In genomic region chr11:62277086-62277485, GRCm38 (mm10) we compare ENCODE assay signal across 16 mouse cellular contexts.
"Had no signal": no experiment of that assay in that cellular context is flagged by ENCODE, and none has a peak within 500 bp of the region (broad histone marks: within the 10 kb centered on the region; RNA-seq: fewer than 3 reads in every experiment).

No protein-coding gene starts in this region.

- H3K27me3 ChIP-seq: midbrain, embryonic 13.5 days; midbrain, embryonic 15.5 days; neural tube, embryonic 13.5 days; neural tube, embryonic 15.5 days had no signal

- H3K9me3 ChIP-seq: midbrain, embryonic 10.5 days; midbrain, embryonic 13.5 days; midbrain, embryonic 15.5 days; neural tube, embryonic 13.5 days; neural tube, embryonic 15.5 days had no signal

- DNase-seq: lung, adult 2 months; retina, postnatal 1 day; right cerebral cortex, adult 18-20 months; right cerebral cortex, postnatal 25 days; right cerebral cortex, postnatal 4 days; spleen, adult 18-20 months; thymus, adult 18-20 months; thymus, postnatal 14 days; thymus, postnatal 36 days had no signal

- H3K36me3 ChIP-seq: midbrain, embryonic 10.5 days; midbrain, embryonic 13.5 days; midbrain, embryonic 15.5 days; neural tube, embryonic 13.5 days; neural tube, embryonic 15.5 days had no signal

- ATAC-seq: midbrain, embryonic 13.5 days; midbrain, embryonic 15.5 days had no signal

- H3K27ac ChIP-seq: liver, embryonic 14.5 days; midbrain, embryonic 10.5 days; midbrain, embryonic 13.5 days; midbrain, embryonic 15.5 days; neural tube, embryonic 13.5 days; neural tube, embryonic 15.5 days had no signal

- H3K9ac ChIP-seq: liver, embryonic 14.5 days; midbrain, embryonic 13.5 days; midbrain, embryonic 15.5 days; neural tube, embryonic 13.5 days; neural tube, embryonic 15.5 days had no signal

- H3K4me2 ChIP-seq: midbrain, embryonic 13.5 days; midbrain, embryonic 15.5 days; neural tube, embryonic 13.5 days; neural tube, embryonic 15.5 days had no signal

- H3K4me3 ChIP-seq: midbrain, embryonic 10.5 days; midbrain, embryonic 13.5 days; midbrain, embryonic 15.5 days; myocyte; neural tube, embryonic 13.5 days; neural tube, embryonic 15.5 days had no signal
